Mouse (Mus musculus): ENCODE results near the gene Gipc2.

DNA sequence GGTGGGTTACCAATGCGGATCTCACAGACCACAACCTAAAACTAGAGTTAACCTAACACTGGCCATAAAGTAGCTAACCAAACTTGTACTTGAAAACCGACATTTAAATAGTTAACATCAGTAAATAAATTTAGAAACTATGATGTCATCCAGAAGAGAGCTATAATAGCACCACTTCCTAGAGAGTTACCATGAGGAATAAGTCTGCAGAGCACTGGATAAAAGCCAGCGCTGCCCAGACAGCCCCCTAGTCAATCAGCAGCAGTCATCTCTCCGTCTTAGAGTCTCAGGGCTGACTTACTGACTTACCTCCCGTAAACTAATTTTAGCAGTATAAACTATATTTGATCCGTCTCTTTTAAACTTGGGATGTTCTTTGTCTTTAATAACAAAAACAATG, 20.1 kb upstream of the Gipc2 start:
- TF ChIP-seq CTCF (IDR thresholded peaks at IDR 0.05; ENCODE audit: borderline replicate concordance, insufficient read depth, low read depth, low read length) (no peak), POLR2A (IDR thresholded peaks at IDR 0.05; ENCODE audit: borderline replicate concordance, insufficient read depth, low read length) (no peak)

All from cerebellum, adult 2 months (tissue).